Mouse (Mus musculus) neural tube, embryonic 15.5 days (tissue): Measurements from ENCODE around the gene Nid1. TPM values are rescaled to one million over a fixed set of nuclear protein-coding genes. Genes with fewer than 3 reads are reported as not detected.
"Not testable (repeated sequence)": the region's sequence is repeated elsewhere in the genome, so short reads cannot be mapped to it uniquely, and the experiment has no call there.

Experiments used
- ATAC-seq: fragments of 200-750 bp; cut with Nextera tagmentation; 2 replicates; pipeline ENCODE4 v1.8.0; 2017; ENCODE audit warnings: mild to moderate bottlenecking, moderate TSS enrichment, moderate library complexity; ENCODE audit not compliant: low FRiP score
- H3K27ac ChIP-seq: fragments of 300-500 bp; sonication (generic); replicated peaks from 2 replicates; pipeline ENCODE4 v1.5.1; 2015; ENCODE audit warnings: mild to moderate bottlenecking, inconsistent platforms
- H3K27me3 ChIP-seq: fragments of 300-500 bp; sonication (generic); replicated peaks from 2 replicates; pipeline ENCODE4 v1.6.1; 2015; ENCODE audit warnings: inconsistent platforms
- H3K36me3 ChIP-seq: fragments of 300-500 bp; sonication (generic); 2 replicates; pipeline ENCODE4 v1.6.1; 2015; ENCODE audit warnings: inconsistent platforms
- H3K4me1 ChIP-seq: fragments of 300-500 bp; sonication (generic); 2 replicates; pipeline ENCODE4 v1.6.1; 2015; ENCODE audit warnings: inconsistent platforms
- H3K4me2 ChIP-seq: fragments of 300-500 bp; sonication (generic); 2 replicates; pipeline ENCODE4 v1.6.1; 2015; ENCODE audit warnings: inconsistent platforms, mild to moderate bottlenecking, moderate library complexity
- H3K4me3 ChIP-seq: fragments of 300-500 bp; sonication (generic); replicated peaks from 2 replicates; pipeline ENCODE4 v1.5.1; 2015; ENCODE audit warnings: mild to moderate bottlenecking, inconsistent platforms
- H3K9ac ChIP-seq: fragments of 300-500 bp; sonication (generic); replicated peaks from 2 replicates; pipeline ENCODE4 v1.6.1; 2015; ENCODE audit warnings: mild to moderate bottlenecking, inconsistent platforms
- H3K9me3 ChIP-seq: fragments of 300-500 bp; sonication (generic); replicated peaks from 2 replicates; pipeline ENCODE4 v1.6.1; 2016; ENCODE audit warnings: inconsistent platforms
- WGBS: fragments of 180-500 bp; shearing (Covaris S2); methylation state at CpG from one replicate; pipeline ENCODE4 v1.1.7; 2015; ENCODE audit warnings: mixed read lengths; 5-methylcytosine and 5-hydroxymethylcytosine counted together
- polyA plus RNA-seq: library from polyadenylated mRNA; unstranded; fragments of >200 nt; fragmentation: Nextera tagmentation; extraction: Ambion mirVana; gene quantifications from 2 replicates; pipeline ENCODE4 v1.2.1, GENCODE M21; 2015

Gene Nid1
- 51.0 and 54.1 TPM in 2 replicates for polyA plus RNA-seq

DNA sequence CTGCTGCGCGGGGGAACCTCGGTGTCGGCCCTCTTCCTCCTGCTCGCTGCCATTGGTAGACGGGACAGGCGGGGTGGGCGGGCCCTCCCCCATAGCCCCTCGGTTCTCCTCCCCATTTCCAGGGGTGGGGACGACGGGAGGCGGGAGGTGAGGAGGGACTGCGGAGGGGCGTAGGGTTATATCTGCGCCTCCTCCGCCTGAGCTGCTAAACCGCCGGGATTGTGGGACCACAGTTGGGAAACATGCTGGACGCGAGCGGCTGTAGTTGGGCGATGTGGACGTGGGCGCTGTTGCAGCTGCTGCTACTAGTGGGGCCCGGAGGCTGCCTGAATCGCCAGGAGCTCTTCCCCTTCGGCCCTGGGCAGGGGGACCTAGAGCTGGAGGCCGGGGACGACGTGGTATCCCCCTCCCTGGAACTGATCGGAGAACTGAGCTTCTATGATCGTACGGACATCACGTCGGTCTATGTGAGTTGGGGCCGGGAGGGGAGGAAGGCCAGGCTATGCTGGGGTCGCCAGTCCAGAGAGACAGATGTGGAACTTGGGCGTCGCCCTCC lies at the start of gene Nid1:
Nid1 (plus strand) TSS at position 92 of the 556 bp plus-strand sequence.
- not testable (repeated sequence) for H3K4me1 ChIP-seq, H3K27me3 ChIP-seq, H3K9ac ChIP-seq, H3K9me3 ChIP-seq, H3K36me3 ChIP-seq, H3K27ac ChIP-seq
- ATAC-seq = peak; percentile 81
- Histone ChIP-seq H3K4me2 (peak within 1 kb of the TSS; percentile 50), H3K4me3 (peak within 1 kb of the TSS; percentile 28)
- WGBS = under 1% methylated on average over 29 of the region's 39 CpGs

DNA sequence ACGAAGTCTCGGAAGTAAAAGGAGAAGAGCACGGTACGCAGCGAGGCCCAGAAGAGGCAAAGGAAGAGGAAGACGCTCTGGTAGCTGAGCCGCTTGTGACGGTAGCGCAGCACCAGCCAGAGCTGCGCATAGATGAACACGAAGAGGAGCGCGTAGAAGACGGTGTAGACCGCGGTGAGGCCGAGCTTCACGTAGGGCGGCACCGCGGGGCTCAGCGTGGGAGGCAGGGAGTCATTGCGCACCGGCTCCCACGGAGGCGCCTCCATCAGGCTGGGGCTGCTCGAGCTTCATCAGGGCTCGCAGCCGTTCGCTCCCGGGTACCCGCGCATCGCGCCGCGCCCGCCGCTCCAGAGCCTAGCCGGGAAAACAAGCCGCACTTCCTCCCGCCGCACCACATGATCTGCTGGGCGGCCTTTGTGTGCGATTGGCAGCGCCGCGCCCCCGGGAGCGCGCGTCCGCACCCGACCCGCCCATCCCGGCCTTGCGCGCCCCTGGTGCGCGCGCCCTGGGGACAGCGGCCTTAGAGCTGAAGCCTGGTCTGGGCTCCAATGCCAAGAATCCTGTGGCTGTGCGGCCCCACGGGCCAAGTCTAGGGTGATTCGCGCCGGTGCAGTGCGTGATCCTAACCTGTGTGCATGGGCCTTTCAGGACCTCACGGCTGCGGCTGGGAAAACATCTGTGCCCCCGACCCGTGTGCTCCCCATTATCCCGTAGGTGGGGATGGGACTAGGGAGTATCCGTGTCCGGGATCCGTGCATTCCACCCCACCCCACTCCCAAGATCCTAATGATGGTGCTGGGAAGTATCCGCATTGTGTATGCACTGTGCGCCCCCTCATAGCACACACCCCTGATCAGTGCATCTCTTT lies 43.9 kb upstream of the Nid1 start, which contains the start of gene Gpr137b:
Gpr137b (minus strand) TSS at position 787 of the 868 bp plus-strand sequence.
- H3K4me1 ChIP-seq, H3K27me3 ChIP-seq, H3K36me3 ChIP-seq, H3K9me3 ChIP-seq: not testable (repeated sequence)
- Histone ChIP-seq H3K4me3 (peak within 1 kb of the TSS; percentile 46), H3K27ac (peak within 1 kb of the TSS; percentile 76), H3K9ac (peak within 1 kb of the TSS; percentile 47; the same call in 1 of the 2 replicates), H3K4me2 (peak within 1 kb of the TSS; percentile 58)
- WGBS = 0% methylated on average over 55 of the region's 78 CpGs
- ATAC-seq = peak; percentile 95

DNA sequence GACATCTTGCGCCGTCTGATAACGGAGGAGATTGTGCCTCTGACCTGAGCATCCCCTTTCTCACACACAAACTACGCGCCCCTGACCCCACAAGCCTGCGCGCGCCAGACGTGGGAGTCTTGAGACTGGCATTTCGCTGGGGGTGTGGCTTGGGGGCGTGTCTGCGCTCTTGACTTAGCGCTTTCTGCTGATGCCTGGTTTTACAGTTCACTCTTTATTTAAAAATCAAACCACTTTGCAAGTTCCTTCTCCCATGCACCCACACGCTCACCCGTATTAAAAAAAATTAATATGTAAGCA lies 43.3 kb upstream of the Nid1 start:
- H3K4me1 ChIP-seq, H3K27ac ChIP-seq, H3K36me3 ChIP-seq, H3K9me3 ChIP-seq, H3K27me3 ChIP-seq: not testable (repeated sequence)
- under 1% methylated on average over 15 of the region's 15 CpGs for WGBS
- peak; percentile 85 for ATAC-seq
- peak overlapping the region; percentile 26; the same call in 1 of the 2 replicates for H3K9ac ChIP-seq
- H3K4me3 ChIP-seq = peak overlapping the region; percentile 46
- peak overlapping the region; percentile 58 for H3K4me2 ChIP-seq

DNA sequence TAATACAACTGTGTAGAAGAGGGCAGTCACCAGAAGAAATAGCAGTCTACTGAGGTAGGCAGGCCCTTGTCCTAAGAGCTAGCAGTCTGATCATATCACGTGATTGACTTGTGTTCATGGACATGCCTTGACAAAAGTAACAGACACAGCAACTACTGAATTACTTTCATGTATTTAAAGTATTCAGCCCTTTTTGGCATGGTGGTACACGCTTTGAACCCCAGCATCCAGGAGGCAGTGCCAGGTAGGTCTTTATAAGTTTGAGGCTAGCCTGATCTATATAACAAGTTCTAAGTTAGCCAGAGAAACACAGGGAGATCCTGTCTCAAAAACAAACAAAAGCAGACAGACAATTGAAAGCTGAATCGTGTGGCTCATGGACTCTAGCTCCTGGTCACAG lies 36.5 kb upstream of the Nid1 start:
- H3K36me3 ChIP-seq, ATAC-seq, H3K9me3 ChIP-seq, H3K4me1 ChIP-seq, H3K27ac ChIP-seq, H3K9ac ChIP-seq, H3K4me3 ChIP-seq, H3K4me2 ChIP-seq, H3K27me3 ChIP-seq: not testable (repeated sequence)
- 83% methylated on average over 3 of the region's 3 CpGs for WGBS

DNA sequence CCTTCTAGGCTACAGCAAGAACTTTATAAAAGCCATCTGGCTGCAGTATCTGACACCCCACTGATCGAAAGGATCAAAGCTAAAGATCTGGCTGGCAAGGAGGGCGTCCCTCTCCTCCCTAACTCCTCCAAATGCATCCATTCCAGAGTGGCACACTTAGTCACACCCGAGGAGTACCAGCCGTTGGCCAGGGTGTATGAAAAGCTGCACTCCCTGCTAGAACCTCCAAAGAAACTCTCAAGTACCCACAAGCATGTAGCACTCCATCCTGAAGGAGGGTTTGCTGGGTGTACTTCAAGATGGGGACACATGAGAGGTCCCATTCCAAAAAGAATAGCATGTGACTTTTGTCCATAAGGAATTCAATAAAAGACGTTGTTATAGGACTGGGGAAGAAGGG lies 34.5 kb upstream of the Nid1 start:
- not testable (repeated sequence) for H3K27me3 ChIP-seq, H3K9ac ChIP-seq, H3K4me3 ChIP-seq, H3K9me3 ChIP-seq, H3K4me1 ChIP-seq, ATAC-seq, H3K27ac ChIP-seq, H3K4me2 ChIP-seq, H3K36me3 ChIP-seq
- WGBS = 83% methylated on average over 5 of the region's 5 CpGs

DNA sequence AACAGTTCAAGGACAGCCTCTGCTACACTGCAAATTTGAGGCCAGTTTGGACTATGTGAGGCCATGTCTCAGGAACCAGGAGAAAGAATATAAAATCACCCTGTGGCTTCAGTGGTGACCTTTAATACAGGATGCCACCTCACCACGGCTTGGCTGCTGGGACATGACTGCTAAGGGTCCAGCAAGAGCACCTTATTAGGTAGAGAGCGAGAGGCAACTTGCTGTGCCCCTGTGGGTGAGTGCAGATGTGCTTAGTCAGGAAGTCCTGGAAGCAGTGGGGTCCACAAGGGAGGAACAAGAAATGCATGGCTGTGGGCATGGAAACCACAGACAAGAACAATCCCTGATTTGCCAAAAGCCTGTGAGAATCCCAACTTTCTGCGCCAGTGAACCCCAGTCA lies 34.0 kb upstream of the Nid1 start:
- not testable (repeated sequence) for H3K9me3 ChIP-seq, H3K4me2 ChIP-seq, H3K36me3 ChIP-seq, H3K9ac ChIP-seq, H3K4me3 ChIP-seq, H3K4me1 ChIP-seq, H3K27me3 ChIP-seq, H3K27ac ChIP-seq, ATAC-seq
- 91% methylated on average over 3 of the region's 3 CpGs for WGBS

DNA sequence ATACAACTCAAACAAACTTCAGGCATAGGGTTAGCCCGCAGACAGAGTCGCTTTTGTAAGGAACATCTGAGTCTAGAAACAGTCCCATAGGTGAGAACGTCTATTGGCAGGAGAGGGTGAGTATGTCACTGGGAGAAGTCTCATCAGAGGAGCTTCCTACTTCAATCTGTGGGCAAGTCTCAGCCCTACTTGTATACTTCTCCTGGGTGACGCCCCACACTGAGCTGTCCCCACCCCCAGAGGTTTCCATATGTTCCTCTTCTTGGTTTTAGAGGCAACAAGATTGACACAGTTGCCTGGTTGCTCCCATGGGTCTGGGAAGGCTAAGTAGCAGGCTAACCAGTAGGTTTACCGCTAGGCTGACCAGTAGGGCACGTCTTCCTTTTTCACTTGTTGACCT lies 33.5 kb upstream of the Nid1 start:
- 85% methylated on average over 6 of the region's 6 CpGs for WGBS
- not testable (repeated sequence) for H3K4me1 ChIP-seq, H3K4me2 ChIP-seq, H3K9ac ChIP-seq, H3K9me3 ChIP-seq, H3K27me3 ChIP-seq, H3K4me3 ChIP-seq, H3K27ac ChIP-seq, ATAC-seq, H3K36me3 ChIP-seq

DNA sequence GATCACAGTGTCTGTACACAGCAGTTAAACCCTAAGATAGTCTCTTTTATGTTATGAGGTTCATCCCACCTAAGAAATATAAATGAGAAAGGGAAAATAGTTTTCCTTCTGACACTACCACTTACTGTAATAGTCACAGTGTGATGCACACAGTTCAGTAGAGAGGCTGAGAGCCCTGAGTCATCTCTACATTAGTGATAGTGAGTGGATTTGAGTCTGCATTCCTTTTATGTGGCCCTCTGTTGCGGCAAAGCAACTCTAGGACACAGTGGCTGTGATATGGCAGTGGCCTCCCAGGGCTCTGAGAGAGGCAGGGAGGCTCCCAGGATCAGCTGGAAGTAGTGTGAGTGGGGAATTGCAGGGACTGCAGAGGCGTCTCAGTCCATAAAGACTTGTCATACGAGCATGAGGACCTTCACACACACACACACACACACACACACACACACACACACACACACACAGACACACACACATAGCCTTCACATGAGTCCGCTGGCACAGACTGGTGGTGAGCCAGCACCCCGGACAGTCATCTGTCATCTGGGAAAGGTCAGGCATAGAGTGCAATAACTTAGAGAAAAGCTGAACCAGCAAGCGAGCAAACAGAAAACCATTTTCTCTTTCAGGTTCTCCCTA lies 32.7 kb upstream of the Nid1 start:
- not testable (repeated sequence) for H3K9me3 ChIP-seq, H3K4me2 ChIP-seq, H3K27ac ChIP-seq, H3K27me3 ChIP-seq, H3K4me1 ChIP-seq, H3K4me3 ChIP-seq, H3K9ac ChIP-seq, H3K36me3 ChIP-seq, ATAC-seq
- WGBS = 80% methylated on average over 6 of the region's 6 CpGs

DNA sequence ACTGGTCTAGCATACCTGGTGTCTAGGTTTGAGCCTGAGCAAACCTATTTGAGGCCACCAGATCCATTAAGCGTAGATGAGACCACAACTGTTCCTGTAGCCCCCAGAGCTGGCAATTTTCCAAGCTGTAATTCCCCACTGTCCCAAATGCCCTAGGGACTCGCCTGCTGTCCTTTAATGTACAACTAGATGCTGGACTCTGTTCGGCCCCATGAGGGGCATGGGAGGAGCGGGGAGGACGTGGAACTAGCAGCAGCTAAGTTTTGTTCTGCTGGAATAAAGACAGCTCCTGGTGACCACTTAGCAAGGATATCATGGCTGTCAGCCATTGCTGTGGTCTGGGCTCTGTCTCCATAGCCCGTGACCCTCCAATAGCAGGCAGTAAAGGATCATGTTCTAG lies 31.8 kb upstream of the Nid1 start:
- not testable (repeated sequence) for H3K9ac ChIP-seq, H3K4me3 ChIP-seq, H3K27ac ChIP-seq, ATAC-seq, H3K9me3 ChIP-seq, H3K4me1 ChIP-seq, H3K27me3 ChIP-seq, H3K4me2 ChIP-seq, H3K36me3 ChIP-seq
- WGBS = no CpG with 5 or more reads among the region's 6 CpGs

DNA sequence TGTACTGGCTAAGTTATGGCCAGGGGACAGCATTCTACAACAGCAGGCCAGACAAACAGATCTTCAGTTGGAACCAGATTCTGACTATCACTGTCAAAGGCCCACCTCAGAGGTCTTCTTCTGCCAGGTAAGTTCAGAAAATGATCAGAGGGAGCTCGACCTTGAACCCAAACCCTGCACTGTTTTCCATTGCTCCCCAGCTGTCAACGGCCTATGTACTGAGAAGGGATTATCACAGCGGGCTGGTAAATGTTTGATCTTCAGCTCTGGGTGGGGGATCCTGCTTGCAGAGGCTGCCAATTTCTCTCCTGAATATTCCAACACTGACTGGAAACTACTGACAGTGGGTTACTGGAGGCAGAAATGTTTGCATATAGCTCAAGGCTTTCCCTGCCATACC lies 23.1 kb upstream of the Nid1 start:
- no peak for ATAC-seq
- no peaks in the 10 kb centered on the region for H3K27me3 ChIP-seq
- no peak overlapping the region for H3K9ac ChIP-seq
- H3K27ac ChIP-seq = no peak overlapping the region
- no peaks in the 10 kb centered on the region for H3K9me3 ChIP-seq
- no peak overlapping the region for H3K4me2 ChIP-seq
- 87% methylated on average over 3 of the region's 3 CpGs for WGBS
- H3K4me1 ChIP-seq = no peaks in the 10 kb centered on the region
- H3K36me3 ChIP-seq = no peaks in the 10 kb centered on the region
- H3K4me3 ChIP-seq = no peak overlapping the region

DNA sequence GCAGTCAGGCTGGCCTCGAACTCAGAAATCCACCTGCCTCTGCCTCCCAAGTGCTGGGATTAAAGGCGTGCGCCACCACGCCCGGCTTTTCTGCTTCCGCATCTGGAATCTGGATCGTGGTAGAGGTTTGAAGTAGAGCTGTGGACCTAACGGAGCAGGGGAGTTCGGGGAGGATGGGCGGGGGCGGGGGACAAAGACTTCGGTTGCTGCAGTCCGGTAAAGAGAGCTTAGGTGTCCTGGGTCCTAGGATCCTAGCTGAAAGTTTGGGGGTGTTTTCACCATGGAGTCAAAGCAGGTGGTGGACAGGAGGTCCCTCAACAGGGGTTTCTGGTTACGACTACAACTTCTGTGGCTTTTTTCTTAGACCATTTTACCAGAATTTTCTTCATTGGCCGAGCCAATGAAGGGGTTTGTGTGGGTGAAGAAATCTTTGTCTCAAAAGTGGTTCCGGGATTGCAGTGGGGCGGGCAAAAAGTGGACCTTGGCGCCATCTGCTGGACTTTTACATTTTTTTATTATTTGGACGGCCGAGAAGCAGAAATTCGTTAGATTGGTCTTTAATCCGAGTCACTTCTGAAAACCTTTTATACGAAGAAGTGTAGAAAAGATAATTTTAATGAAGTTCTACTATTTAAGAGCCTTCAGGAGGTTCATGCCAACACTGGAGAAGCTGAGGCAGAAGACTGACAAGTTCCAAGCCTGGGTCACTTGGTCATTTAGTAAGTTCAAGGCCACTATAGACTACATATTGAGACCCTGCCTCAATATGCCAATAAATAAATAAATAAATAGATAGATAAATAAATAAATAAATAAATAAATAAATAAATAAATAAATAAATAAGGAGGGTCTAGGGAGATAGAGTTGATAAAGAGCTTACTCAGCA lies 22.0 kb upstream of the Nid1 start:
- peak overlapping the region; percentile 35 for H3K4me2 ChIP-seq
- not testable (repeated sequence) for H3K9ac ChIP-seq, H3K27ac ChIP-seq, H3K4me3 ChIP-seq, H3K4me1 ChIP-seq, H3K36me3 ChIP-seq, H3K9me3 ChIP-seq, H3K27me3 ChIP-seq
- WGBS = 39% methylated on average over 23 of the region's 23 CpGs
- peak; percentile 91 for ATAC-seq
